Mouse (Mus musculus) kidney, adult 2 months (tissue): ENCODE results near the gene Gm11032.

Source experiments
- CTCF ChIP-seq: fragments of 200-500 bp; conservative IDR thresholded peaks from 2 replicates; pipeline ENCODE4 v1.5.1; 2011; ENCODE audit warnings: low read depth, mild to moderate bottlenecking, control low read depth, low read length, moderate library complexity, mixed read lengths; ENCODE audit not compliant: insufficient read depth, insufficient read length
- POLR2A ChIP-seq: fragments of 200-500 bp; IDR thresholded peaks from one replicate; pipeline ENCODE4 v1.6.1; 2011; ENCODE audit warnings: low read depth, low read length, control low read depth

DNA sequence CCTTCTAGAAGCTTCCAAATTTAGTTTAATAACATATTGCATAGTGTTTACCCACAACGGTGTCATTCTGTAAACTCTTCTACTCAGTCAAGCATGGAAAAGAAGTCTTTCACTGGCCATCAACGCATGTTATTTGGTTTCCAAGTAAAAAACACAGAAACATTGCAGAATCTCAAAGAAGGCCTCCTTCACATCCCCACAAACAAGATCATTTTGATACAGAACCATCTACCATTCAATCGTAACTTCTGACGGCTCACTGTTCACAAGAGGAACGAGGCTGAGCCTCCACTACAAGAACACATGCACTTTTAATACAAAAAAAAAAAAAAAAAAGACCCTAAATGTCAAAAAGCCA is 26.4 kb upstream of the Gm11032 start:
- TF ChIP-seq CTCF = no peak
- no peak for TF ChIP-seq POLR2A
